Mouse (Mus musculus) neural tube, embryonic 11.5 days (tissue): ENCODE results near the gene Zmynd10. TPM values are rescaled to one million over a fixed set of nuclear protein-coding genes. Genes with fewer than 3 reads are reported as not detected.
A peak's percentile ranks its signal among the peaks of the same experiment; 100 is the strongest.

Source experiments
- ATAC-seq: fragments of 200-750 bp; cut with Nextera tagmentation; 2 replicates; pipeline ENCODE4 v1.8.0; 2017; ENCODE audit warnings: moderate number of reproducible peaks, mild to moderate bottlenecking, moderate TSS enrichment, moderate library complexity; ENCODE audit not compliant: insufficient read depth, low FRiP score, low TSS enrichment
- DNase-seq: peaks from one replicate; pipeline ENCODE4 v3.0.0-alpha.2; 2015; ENCODE audit warnings: low spot score
- H3K27ac ChIP-seq: fragments of 300-500 bp; sonication (generic); 2 replicates; pipeline ENCODE4 v1.5.1; 2014; ENCODE audit warnings: low read depth, mild to moderate bottlenecking, low read length
- H3K27me3 ChIP-seq: fragments of 300-500 bp; sonication (generic); 2 replicates; pipeline ENCODE4 v1.6.1; 2014; ENCODE audit warnings: mild to moderate bottlenecking, low read length, mixed read lengths; ENCODE audit not compliant: control insufficient read depth, insufficient read depth
- H3K36me3 ChIP-seq: fragments of 300-500 bp; sonication (generic); 2 replicates; pipeline ENCODE4 v1.6.1; 2014; ENCODE audit warnings: mild to moderate bottlenecking, low read length, moderate library complexity, mixed read lengths; ENCODE audit not compliant: control insufficient read depth, insufficient read depth
- H3K4me1 ChIP-seq: fragments of 300-500 bp; sonication (generic); 2 replicates; pipeline ENCODE4 v1.6.1; 2014; ENCODE audit warnings: low read length, mixed read lengths; ENCODE audit not compliant: control insufficient read depth, insufficient read depth
- H3K4me2 ChIP-seq: fragments of 300-500 bp; sonication (generic); 2 replicates; pipeline ENCODE4 v1.6.1; 2014; ENCODE audit warnings: low read depth, mild to moderate bottlenecking, moderate library complexity
- H3K4me3 ChIP-seq: fragments of 300-500 bp; sonication (generic); 2 replicates; pipeline ENCODE4 v1.5.1; 2014; ENCODE audit warnings: low read depth, low read length
- H3K9ac ChIP-seq: fragments of 300-500 bp; sonication (generic); 2 replicates; pipeline ENCODE4 v1.6.1; 2014; ENCODE audit warnings: mild to moderate bottlenecking, low read length
- H3K9me3 ChIP-seq: fragments of 300-500 bp; sonication (generic); 2 replicates; pipeline ENCODE4 v1.6.1; 2016; ENCODE audit warnings: low read length; ENCODE audit not compliant: control insufficient read depth
- WGBS: fragments of 180-500 bp; shearing (Covaris S2); extraction: QIAGEN DNeasy Blood & Tissue Kit; methylation state at CpG from one replicate; pipeline ENCODE4 v1.1.7; 2014; 5-methylcytosine and 5-hydroxymethylcytosine counted together
- polyA plus RNA-seq: library from polyadenylated mRNA; unstranded; fragments of >200 nt; fragmentation: Nextera tagmentation; extraction: Ambion mirVana; gene quantifications from 2 replicates; pipeline ENCODE4 v1.2.1, GENCODE M21; 2014

Gene Zmynd10
- polyA plus RNA-seq, 1 experiment from 2014 or later, result 0.65 TPM

DNA sequence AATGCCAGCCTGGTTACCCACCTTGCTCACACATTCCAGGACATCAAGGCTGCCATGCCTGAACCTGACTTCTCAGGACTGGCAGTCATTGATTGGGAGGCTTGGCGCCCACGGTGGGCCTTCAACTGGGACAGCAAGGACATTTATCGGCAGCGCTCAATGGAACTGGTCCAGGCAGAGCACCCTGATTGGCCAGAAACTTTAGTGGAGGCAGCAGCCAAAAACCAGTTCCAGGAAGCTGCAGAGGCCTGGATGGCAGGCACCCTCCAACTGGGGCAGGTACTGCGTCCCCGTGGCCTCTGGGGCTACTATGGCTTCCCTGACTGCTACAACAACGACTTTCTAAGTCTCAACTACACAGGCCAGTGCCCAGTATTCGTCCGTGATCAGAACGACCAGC lies 30.8 kb downstream of the Zmynd10 start:
- Histone ChIP-seq H3K36me3 (peaks cover 2% of the 10 kb centered on the region; the same call in 1 of the 2 replicates), H3K9ac (no peak overlapping the region), H3K27ac (no peak overlapping the region), H3K4me1 (peaks cover 13% of the 10 kb centered on the region; the same call in 1 of the 2 replicates), H3K9me3 (no peaks in the 10 kb centered on the region), H3K4me3 (no peak overlapping the region), H3K4me2 (no peak overlapping the region), H3K27me3 (no peaks in the 10 kb centered on the region)
- DNase-seq (no peak), ATAC-seq (no peak)
- 91% methylated on average over 10 of the region's 10 CpGs for WGBS

DNA sequence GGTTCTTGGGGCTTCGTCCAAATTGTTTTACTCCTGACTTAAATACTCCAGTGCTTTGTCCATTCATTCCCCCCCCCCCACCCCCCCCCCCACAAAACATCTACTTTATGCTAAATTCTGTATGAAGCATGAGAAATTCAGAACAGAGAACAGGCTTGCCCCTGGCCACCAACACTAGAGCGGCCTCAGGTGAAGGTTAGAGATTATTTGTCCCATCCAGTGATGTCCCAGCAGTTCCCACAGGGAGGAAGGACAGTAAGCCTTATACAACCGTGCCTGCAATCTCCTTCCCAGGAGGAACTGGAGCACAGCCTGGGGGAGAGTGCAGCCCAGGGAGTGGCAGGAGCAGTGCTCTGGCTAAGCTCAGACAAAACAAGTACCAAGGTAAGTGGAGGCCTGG lies 31.5 kb downstream of the Zmynd10 start, which contains the start of gene Naa80:
TSS of gene Naa80 (plus strand) at position 301 of the 400 bp plus-strand sequence.
- no peak within 1 kb of the TSS for H3K4me3 ChIP-seq
- no peak within 1 kb of the TSS for H3K4me2 ChIP-seq
- no peaks in the 10 kb centered on the region for H3K36me3 ChIP-seq
- H3K27ac ChIP-seq, result no peak within 1 kb of the TSS
- H3K9me3 ChIP-seq, result no peaks in the 10 kb centered on the region
- H3K27me3 ChIP-seq, result no peaks in the 10 kb centered on the region
- ATAC-seq (no peak), DNase-seq (no peak)
- no peak within 1 kb of the TSS for H3K9ac ChIP-seq
- WGBS, result 76% methylated on average over 3 of the region's 3 CpGs
- H3K4me1 ChIP-seq, result peaks cover 13% of the 10 kb centered on the region; the same call in 1 of the 2 replicates

DNA sequence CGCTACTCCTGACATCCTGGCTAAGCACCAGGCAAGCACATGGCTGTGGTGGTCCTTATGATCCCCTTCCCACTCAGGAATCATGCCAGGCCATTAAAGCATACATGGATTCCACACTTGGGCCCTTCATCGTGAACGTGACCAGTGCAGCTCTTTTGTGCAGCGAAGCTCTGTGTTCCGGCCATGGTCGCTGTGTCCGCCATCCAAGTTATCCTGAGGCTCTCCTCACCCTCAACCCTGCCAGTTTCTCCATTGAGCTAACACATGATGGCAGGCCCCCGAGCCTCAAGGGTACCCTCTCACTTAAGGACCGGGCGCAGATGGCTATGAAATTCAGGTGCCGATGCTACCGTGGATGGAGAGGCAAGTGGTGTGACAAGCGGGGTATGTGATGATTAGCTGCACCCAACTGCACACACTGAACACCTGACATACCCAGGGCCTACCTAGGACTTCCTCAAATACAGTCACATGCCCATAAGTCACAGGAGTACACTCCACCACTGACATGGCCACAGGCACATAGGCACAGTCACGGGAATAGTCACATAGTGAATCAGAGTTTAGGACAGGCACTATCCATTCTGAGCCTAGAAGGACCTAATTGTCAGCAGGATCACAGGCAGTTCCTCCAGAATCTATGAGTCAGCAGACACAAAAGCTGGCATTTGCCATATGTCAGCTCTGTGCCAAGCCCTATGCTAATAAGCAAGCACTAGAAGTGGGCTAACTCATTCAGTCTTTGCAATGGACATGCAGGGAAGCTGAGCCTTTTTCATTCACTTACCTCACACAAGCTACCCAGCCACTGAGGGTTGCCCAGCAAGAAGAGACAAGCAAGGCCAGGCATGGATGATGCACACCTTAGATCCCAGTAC lies 32.2 kb downstream of the Zmynd10 start:
- Histone ChIP-seq H3K36me3 (no peaks in the 10 kb centered on the region), H3K9me3 (no peaks in the 10 kb centered on the region), H3K27me3 (no peaks in the 10 kb centered on the region), H3K27ac (no peak overlapping the region), H3K4me2 (no peak overlapping the region), H3K4me3 (no peak overlapping the region), H3K4me1 (peaks cover 13% of the 10 kb centered on the region; the same call in 1 of the 2 replicates), H3K9ac (no peak overlapping the region)
- ATAC-seq (no peak), DNase-seq (no peak)
- 95% methylated on average over 14 of the region's 14 CpGs for WGBS

DNA sequence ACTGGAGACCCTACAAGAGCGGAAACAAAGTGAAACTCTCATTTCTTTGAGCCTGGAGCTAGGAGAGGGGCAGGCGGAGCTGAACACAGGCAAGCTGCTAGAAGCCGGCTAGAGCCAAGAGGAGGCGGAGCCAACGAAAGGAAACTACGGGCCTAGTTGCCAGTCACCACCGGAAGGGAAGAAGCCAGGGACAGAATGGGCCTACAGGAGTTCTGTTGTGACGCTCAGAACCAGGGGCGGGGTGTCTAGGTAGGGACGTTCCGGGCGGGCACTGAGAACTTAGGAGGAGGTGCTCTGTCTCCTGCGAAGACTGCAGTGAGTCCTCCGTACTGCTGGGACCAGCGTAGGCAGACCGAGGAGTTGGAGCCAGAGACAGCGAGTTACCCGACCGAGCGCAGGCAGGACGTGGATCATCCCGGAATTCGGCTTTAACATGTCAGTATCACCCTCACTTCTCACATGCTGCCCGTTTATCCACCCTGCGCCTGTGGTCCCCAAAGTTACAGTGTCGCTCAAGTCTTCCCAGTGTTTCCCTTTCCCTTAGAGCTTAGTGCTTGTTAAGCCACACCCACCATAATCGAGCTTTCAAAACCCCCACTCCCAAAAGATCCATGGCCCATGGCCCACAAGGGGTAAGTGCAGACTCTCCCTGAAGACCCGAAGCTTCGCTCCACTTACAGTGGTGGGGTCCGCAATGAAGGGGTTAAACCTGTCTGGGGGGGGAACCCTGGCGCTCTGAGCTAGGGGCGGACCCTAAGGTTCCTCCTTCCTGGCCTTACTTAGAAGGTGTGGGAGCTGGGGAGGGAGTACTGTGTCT lies 33.6 kb downstream of the Zmynd10 start, which contains the start of gene Hyal3:
TSS of gene Hyal3 (plus strand) at position 318 of the 817 bp plus-strand sequence.
- 1% methylated on average over 32 of the region's 32 CpGs for WGBS
- no peaks in the 10 kb centered on the region for H3K36me3 ChIP-seq
- peak within 1 kb of the TSS; percentile 44 for H3K4me3 ChIP-seq
- no peaks in the 10 kb centered on the region for H3K27me3 ChIP-seq
- ATAC-seq (peak; percentile 48), DNase-seq (peak; percentile 79)
- peaks cover 13% of the 10 kb centered on the region; the same call in 1 of the 2 replicates for H3K4me1 ChIP-seq
- H3K9ac ChIP-seq, result peak within 1 kb of the TSS; percentile 65
- peak within 1 kb of the TSS; percentile 45; the same call in 1 of the 2 replicates for H3K27ac ChIP-seq
- H3K9me3 ChIP-seq, result no peaks in the 10 kb centered on the region
- peak within 1 kb of the TSS; percentile 52 for H3K4me2 ChIP-seq

DNA sequence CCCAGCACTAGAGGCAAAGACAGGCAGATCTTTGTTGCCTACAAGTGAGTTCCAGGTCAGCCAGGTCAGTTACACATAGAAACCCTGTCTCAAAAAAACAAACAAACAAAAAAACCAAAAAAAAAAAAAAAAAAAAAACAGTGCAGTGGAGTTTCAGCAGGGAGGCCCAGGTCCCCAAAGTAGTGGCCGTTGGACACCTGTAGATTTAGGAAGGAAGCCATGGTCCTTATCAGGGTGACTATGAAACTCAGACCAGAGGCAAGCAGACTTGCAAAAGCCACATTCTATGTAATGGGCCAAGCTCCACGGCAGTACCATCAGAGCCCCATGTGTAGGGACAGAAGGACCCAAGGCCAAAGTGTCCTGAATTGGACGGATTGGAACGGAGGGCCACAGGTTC lies 34.5 kb downstream of the Zmynd10 start:
- ATAC-seq (no peak), DNase-seq (no peak)
- Histone ChIP-seq H3K9me3 (no peaks in the 10 kb centered on the region), H3K9ac (peak overlapping the region; percentile 65; the same call in 1 of the 2 replicates), H3K4me2 (peak overlapping the region; percentile 52), H3K27me3 (no peaks in the 10 kb centered on the region), H3K4me3 (peak overlapping the region; percentile 44; the same call in 1 of the 2 replicates), H3K27ac (no peak overlapping the region), H3K36me3 (no peaks in the 10 kb centered on the region), H3K4me1 (peaks cover 13% of the 10 kb centered on the region; the same call in 1 of the 2 replicates)
- WGBS, result 76% methylated on average over 4 of the region's 4 CpGs

DNA sequence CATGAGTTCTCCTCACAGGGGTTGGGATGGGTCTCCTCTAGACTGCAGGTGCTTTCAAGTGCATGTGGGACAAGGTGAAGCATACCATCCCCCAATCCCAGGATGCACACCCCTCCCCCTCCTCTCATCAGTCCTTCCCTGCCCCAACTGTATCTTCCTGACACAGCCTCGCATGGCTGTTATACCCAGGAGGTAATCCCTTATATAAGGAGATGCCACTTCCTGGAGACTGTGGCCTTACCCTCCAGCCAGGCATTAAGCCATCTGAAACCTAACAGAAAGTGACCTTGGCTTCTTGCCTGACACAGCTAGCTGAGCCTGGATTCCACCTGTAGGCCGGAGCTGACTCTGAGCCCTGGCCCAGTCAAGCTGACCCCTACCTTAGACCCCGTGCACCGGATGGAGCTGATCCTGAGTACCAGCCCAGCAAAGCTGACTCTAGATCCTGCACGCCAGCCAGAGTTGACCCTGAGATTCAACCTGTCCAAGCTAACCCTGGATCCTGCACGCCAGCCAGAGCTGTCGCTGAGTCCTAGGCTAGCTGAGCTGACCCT lies 35.5 kb downstream of the Zmynd10 start:
- ATAC-seq, result no peak
- no peak for DNase-seq
- no peaks in the 10 kb centered on the region for H3K9me3 ChIP-seq
- peaks cover 10% of the 10 kb centered on the region; the same call in 1 of the 2 replicates for H3K4me1 ChIP-seq
- H3K36me3 ChIP-seq, result no peaks in the 10 kb centered on the region
- no peak overlapping the region for H3K27ac ChIP-seq
- 84% methylated on average over 7 of the region's 7 CpGs for WGBS
- H3K9ac ChIP-seq, result no peak overlapping the region
- no peak overlapping the region for H3K4me3 ChIP-seq
- no peak overlapping the region for H3K4me2 ChIP-seq
- H3K27me3 ChIP-seq, result no peaks in the 10 kb centered on the region

DNA sequence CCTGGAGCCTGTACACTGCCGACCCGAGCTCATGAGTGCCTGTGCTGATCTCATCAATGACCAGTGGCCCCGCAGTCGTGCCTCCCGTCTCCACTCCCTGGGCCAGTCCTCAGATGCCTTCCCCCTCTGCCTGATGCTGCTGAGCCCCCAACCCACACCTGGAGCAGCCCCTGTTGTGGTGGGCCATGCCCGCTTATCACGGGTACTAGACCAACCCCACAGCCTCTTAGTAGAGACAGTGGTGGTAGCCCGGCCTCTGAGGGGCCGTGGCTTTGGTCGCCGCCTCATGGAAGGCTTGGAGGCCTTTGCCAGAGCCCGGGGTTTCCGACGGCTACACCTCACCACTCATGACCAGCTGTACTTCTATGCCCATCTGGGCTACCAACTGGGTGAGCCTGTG lies 36.1 kb downstream of the Zmynd10 start:
- 90% methylated on average over 14 of the region's 14 CpGs for WGBS
- H3K4me1 ChIP-seq, result peaks cover 11% of the 10 kb centered on the region
- no peak for DNase-seq

DNA sequence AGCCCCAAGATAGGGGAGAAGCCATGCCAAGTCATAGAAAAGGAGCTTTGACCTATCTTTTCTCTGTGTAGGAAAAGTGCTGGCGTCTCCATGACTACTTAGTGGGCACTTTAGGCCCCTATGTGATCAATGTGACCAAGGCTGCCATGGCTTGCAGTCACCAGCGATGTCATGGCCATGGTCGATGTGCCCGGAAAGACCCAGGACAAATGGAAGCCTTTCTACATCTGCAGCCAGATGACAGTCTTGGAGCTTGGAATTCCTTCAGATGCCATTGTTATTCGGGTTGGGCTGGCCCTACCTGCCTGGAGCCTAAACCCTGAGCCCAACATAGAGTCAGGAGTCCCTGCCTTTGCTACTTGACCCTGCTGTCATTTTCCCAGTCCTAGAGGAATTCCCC lies 39.4 kb downstream of the Zmynd10 start:
- Histone ChIP-seq H3K4me1 (peaks cover 6% of the 10 kb centered on the region), H3K36me3 (peaks cover 4% of the 10 kb centered on the region), H3K4me2 (no peak overlapping the region), H3K4me3 (no peak overlapping the region), H3K27me3 (no peaks in the 10 kb centered on the region), H3K9me3 (no peaks in the 10 kb centered on the region), H3K27ac (no peak overlapping the region), H3K9ac (no peak overlapping the region)
- ATAC-seq, result no peak
- WGBS, result 96% methylated on average over 5 of the region's 5 CpGs
- DNase-seq, result no peak

More for the DNA sequence above, 36.1 kb downstream of the Zmynd10 start:
- no peak overlapping the region for H3K27ac ChIP-seq
- ATAC-seq, result no peak
- no peaks in the 10 kb centered on the region for H3K27me3 ChIP-seq
- H3K4me3 ChIP-seq, result no peak overlapping the region
- H3K9ac ChIP-seq, result no peak overlapping the region
- no peaks in the 10 kb centered on the region for H3K9me3 ChIP-seq
- no peaks in the 10 kb centered on the region for H3K36me3 ChIP-seq
- no peak overlapping the region for H3K4me2 ChIP-seq
